Mouse (Mus musculus) spleen, adult 2 months (tissue): ENCODE measurements around the gene Slc25a26. TPM values are rescaled to one million over a fixed set of nuclear protein-coding genes. Genes with fewer than 3 reads are reported as not detected.

Source experiments
- DNase-seq, 2 experiments: peaks; one replicate each; pipeline versions ENCODE4 v3.0.0 to v3.0.0-alpha.2; 2012 to 2021; ENCODE audit warnings: low spot score in 2 of 2, low read depth in 1 of 2
- H3K27ac ChIP-seq: fragments of 200-500 bp; 2 replicates; pipeline ENCODE4 v1.5.1; 2012; ENCODE audit warnings: low read length, inconsistent platforms; ENCODE audit not compliant: insufficient read depth
- H3K27me3 ChIP-seq: fragments of 200-500 bp; 2 replicates; pipeline ENCODE4 v1.6.1; 2012; ENCODE audit warnings: mild to moderate bottlenecking, moderate library complexity, low read length, inconsistent platforms; ENCODE audit not compliant: control insufficient read depth, insufficient read depth
- H3K36me3 ChIP-seq: fragments of 200-500 bp; 2 replicates; pipeline ENCODE4 v1.6.1; 2012; ENCODE audit warnings: mild to moderate bottlenecking, low read length, inconsistent platforms; ENCODE audit not compliant: control insufficient read depth, insufficient read depth
- H3K4me1 ChIP-seq: fragments of 200-500 bp; 2 replicates; pipeline ENCODE4 v1.6.1; 2011; ENCODE audit warnings: inconsistent platforms; ENCODE audit not compliant: control insufficient read depth, insufficient read depth, insufficient read length
- H3K4me3 ChIP-seq: fragments of 200-500 bp; 2 replicates; pipeline ENCODE4 v1.5.1; 2011; ENCODE audit warnings: mild to moderate bottlenecking, inconsistent platforms; ENCODE audit not compliant: insufficient read depth, insufficient read length; ENCODE audit errors: extremely low read depth
- CTCF ChIP-seq: fragments of 200-500 bp; IDR thresholded peaks from 2 replicates; pipeline ENCODE4 v1.5.1; 2011; ENCODE audit warnings: mild to moderate bottlenecking, inconsistent platforms; ENCODE audit not compliant: insufficient read depth, insufficient read length, insufficient replicate concordance; ENCODE audit errors: extremely low read depth
- POLR2A ChIP-seq: fragments of 200-500 bp; IDR thresholded peaks from 2 replicates; pipeline ENCODE4 v1.6.1; 2011; ENCODE audit warnings: low read depth, low read length, inconsistent platforms
- WGBS: fragments of 180-500 bp; shearing (Covaris S2); methylation state at CpG from one replicate; pipeline ENCODE4 v1.1.7; 2018; 5-methylcytosine and 5-hydroxymethylcytosine counted together
- polyA plus RNA-seq: library from polyadenylated mRNA; depleted of rRNA; stranded (reverse); fragments of >200 nt; gene quantifications from 2 replicates; pipeline ENCODE4 v1.2.3, GENCODE M21; 2012; rRNA removed

Slc25a26 gene
- polyA plus RNA-seq, result 4.8 and 7.6 TPM in 2 replicates

DNA sequence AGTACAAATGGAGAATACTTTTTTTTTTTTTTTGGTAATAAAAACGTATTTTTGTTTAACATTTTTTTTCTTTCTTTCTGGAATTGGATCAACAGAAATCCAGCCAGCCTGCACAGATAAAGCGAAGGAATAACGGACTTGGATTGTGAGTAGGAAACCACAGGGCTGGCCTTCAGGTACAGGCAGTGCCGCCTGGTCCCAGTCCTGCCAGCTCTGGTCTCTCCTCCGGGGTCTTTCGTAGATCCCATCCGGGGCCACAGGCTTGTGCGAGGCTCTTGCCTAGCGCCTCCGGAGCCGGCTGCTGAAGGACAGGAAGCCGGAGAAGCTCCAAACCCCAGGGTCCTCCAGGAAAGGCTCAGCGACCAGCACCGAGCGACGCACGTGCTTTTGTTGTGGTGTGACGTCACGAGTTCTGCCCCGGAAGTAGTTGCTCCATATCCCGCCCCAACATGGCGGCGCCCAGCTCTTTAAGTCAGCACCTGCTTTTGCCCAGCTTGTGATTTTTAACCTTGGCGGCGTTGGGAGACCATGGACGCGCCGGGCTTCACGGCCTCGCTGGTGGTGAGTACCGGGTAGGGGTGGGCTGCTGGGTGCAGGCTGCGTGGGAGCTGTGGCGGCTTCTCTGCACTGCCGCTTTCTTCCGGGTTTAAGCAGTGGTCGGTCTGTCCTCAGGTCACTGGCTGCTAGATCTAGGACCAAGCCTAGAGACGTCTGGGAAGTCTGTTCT lies at the start of gene Slc25a26:
TSS of gene Slc25a26 (plus strand) at position 435 of the 727 bp plus-strand sequence.
- Histone ChIP-seq H3K27me3 (no peaks in the 10 kb centered on the region), H3K36me3 (no peaks in the 10 kb centered on the region), H3K4me3 (peak within 1 kb of the TSS; percentile 82), H3K4me1 (no peaks in the 10 kb centered on the region; the same call in 1 of the 2 replicates), H3K27ac (no peak within 1 kb of the TSS)
- TF ChIP-seq POLR2A (peak; percentile 7; the same call in 1 of the 2 replicates), CTCF (no peak)
- DNase-seq, result peak; percentile 79 to 80
- under 1% methylated on average over 37 of the region's 37 CpGs for WGBS

DNA sequence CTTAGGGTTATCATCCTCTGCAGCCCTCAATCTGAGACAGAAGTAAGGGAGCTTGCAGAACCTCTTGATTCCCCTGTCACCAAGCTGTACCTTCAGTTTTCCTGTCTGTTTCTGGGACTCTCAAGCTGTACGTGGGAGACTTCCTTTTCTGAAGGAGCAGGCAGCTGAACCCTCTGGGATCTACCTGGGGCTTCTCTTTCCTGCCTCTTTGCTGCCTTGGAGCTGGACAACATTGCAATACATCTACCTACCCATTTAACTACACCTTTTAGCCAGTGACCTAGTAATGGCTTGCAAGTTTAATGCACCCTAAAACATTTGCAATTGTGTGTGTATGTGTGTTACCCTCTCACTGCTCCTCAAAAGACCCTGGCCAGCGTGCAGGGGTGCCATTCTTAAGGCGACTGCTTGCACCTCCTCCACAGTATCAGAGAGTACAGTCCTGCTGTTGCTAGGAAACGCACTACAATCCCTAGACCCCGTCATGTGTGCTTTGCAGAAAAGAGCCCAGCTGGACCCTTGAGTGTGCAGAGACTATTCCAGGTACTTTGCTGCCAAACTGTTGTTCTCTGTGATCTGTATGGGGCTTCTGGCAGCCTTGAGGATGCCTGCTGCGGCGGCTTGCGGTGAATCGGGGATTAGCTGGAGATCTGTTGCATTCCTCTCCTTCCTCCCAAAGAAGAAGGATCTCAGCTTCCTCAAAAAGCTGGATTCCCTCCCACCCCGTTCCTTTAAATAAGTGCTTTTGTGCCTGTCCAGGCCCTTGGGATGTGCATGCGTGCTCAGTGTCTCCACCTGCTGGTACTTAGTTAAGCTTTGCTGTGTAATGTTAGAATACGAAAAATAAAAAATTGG lies 35.9 kb upstream of the Slc25a26 start:
- WGBS, result 28% methylated on average over 12 of the region's 12 CpGs
- TF ChIP-seq CTCF (no peak), POLR2A (no peak)
- Histone ChIP-seq H3K36me3 (no peaks in the 10 kb centered on the region), H3K27me3 (no peaks in the 10 kb centered on the region), H3K4me3 (no peak overlapping the region), H3K4me1 (no peaks in the 10 kb centered on the region), H3K27ac (no peak overlapping the region)
- DNase-seq, result no peak

DNA sequence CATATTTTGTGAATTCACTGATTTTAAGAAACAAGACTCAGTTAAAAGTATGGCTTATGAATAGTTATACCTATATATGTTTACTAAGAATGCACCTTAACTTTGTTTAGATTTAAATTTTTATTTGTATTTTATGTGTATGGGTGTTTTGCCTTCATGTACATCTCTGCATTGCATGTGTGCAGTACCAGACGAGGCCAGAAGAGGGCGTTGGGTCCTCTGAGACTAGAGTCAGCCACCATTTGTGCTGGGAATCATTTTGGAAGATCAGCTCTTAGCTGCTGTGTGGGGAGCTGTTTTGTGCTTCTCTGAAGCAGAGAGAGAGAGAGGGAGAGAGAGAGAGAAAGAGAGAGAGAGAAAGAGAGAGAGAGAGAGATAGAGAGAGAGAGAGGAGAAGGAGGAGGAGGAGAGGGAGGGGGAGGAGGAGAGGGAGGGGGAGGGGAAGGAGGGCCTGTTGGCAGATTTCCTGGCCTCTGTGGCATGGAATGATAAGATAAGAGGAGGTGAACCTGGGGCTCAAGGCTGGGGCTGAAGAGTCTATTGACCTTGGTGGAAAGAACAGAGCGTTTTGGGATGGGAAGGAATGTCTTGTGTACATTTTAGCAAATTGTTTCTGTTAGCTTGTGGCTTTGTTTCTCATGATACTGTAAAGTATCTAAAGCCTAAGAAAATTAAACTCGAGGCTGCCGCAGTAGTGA lies 33.5 kb upstream of the Slc25a26 start:
- no peak overlapping the region for H3K4me3 ChIP-seq
- TF ChIP-seq POLR2A (no peak), CTCF (no peak)
- WGBS, result 45% methylated on average over 5 of the region's 5 CpGs
- no peaks in the 10 kb centered on the region for H3K4me1 ChIP-seq
- no peaks in the 10 kb centered on the region for H3K36me3 ChIP-seq
- no peak for DNase-seq
- no peak overlapping the region for H3K27ac ChIP-seq
- no peaks in the 10 kb centered on the region for H3K27me3 ChIP-seq

DNA sequence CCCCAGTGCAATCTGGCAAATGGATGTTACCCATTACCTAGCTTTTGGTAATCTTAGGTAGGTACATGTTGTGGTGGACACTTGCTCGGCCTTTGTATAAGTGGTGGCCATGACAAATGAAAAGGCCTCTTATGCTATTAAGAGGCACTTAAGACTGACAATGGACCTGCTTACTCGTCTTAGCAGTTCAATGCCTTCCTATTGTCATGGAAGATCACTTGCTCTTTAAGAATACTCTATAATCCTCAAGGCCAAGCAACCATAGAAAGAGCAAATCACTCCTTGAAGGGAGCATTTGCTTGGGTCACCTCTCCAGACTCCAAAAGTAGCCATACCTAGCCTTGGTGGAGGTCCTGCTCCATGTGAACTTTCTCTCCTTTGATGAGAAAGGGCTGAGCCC lies 7.4 kb upstream of the Slc25a26 start:
- WGBS, result 75% methylated on average over 2 of the region's 2 CpGs
- Histone ChIP-seq H3K27me3 (no peaks in the 10 kb centered on the region), H3K4me1 (no peaks in the 10 kb centered on the region), H3K36me3 (no peaks in the 10 kb centered on the region), H3K4me3 (no peak overlapping the region), H3K27ac (no peak overlapping the region)
- no peak for DNase-seq
- TF ChIP-seq POLR2A (no peak), CTCF (no peak)

DNA sequence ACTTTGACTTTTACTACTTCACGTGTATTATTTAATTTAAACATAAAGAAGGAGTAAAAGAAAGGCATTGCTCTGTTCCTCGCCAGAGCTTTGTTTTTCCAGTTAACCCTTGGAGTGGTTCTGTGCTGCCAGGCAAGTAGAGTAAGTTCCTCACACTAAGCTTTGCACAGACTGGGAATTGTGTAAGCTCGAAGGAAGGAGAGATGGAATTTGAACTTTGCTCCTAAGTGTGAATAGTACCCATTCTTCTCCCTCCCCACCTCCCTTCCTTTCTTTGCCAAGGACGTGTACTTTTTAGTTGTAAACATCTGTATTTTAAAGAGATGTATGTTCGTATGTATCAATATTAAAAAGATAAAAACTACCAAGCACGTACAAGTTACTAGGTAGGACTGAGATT lies 3.8 kb downstream of the Slc25a26 start:
- Histone ChIP-seq H3K4me1 (peaks cover 4% of the 10 kb centered on the region; the same call in 1 of the 2 replicates), H3K27me3 (no peaks in the 10 kb centered on the region), H3K27ac (no peak overlapping the region), H3K4me3 (no peak overlapping the region), H3K36me3 (no peaks in the 10 kb centered on the region)
- 82% methylated on average over 6 of the region's 6 CpGs for WGBS
- no peak for DNase-seq
- TF ChIP-seq CTCF (no peak), POLR2A (no peak)

DNA sequence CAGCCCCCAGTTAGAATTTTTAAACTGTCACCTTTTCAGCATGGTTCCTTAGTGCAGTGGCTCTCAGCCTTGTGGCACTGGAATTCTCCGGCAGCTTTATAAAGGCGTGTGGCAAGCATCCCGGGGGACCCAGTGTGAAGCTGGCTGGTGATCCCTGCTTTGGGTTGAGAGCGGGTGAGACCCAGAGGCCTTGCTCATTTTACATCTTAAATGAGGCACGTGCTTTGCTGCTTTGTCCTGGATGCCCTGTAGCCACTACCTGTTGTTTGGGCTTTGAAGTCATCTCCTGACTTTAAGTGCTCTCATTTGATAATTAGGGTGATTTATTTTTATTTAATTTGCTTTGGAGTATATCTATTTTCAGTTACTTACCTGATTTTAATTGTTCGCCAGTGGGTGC lies 7.8 kb downstream of the Slc25a26 start:
- H3K27ac ChIP-seq, result no peak overlapping the region
- no peak overlapping the region for H3K4me3 ChIP-seq
- H3K27me3 ChIP-seq, result no peaks in the 10 kb centered on the region
- H3K36me3 ChIP-seq, result peaks cover 3% of the 10 kb centered on the region; the same call in 1 of the 2 replicates
- 93% methylated on average over 6 of the region's 6 CpGs for WGBS
- TF ChIP-seq CTCF, result no peak
- no peak for TF ChIP-seq POLR2A
- H3K4me1 ChIP-seq, result peaks cover 11% of the 10 kb centered on the region; the same call in 1 of the 2 replicates
- DNase-seq, result no peak
